Mouse (Mus musculus) left cerebral cortex, adult 11 months (tissue): ENCODE results near the gene Fabp1.

ENCODE experiments used
- DNase-seq: peaks from one replicate; pipeline ENCODE4 v3.0.0; 2022; ENCODE audit warnings: low spot score

Fabp1 gene

DNA sequence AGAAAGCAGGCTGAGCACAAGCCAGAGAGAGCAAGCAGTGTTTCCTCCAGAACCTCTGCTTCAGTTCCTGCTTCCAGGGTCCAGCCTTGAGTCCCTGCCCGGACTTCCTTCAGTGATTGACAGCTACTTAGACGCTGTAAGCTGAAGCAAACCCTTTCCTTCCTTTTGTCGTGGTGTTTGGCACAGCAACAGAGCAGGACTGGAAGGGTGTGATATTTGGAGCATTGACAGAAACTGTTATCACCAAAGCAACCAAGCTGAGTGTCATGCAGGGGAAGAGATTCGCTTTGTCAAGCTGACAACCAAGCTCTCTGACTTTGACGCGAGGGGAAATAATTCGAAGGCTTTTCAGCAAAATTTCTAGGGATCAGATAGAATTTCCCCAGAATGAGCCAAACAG is 12.3 kb downstream of the Fabp1 start:
- no peak for DNase-seq

DNA sequence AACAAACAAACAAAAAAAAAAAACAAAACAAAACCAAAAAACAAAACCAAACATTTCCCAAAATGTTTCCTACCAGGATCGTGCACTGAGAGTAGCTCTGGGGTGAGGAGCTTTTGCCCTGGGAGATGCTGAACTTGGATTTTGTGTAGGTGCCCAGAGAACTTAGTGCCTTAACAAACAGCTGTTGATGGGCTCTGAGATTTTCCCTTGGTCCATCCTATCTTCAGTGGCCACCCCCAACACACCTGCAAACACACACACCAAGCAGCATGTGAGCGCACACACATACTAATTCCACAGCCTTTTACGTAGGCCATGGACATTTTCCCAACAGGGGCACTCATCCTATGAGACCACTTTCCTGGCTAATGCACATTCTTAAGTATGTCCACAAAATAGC is 12.8 kb downstream of the Fabp1 start:
- DNase-seq: no peak

DNA sequence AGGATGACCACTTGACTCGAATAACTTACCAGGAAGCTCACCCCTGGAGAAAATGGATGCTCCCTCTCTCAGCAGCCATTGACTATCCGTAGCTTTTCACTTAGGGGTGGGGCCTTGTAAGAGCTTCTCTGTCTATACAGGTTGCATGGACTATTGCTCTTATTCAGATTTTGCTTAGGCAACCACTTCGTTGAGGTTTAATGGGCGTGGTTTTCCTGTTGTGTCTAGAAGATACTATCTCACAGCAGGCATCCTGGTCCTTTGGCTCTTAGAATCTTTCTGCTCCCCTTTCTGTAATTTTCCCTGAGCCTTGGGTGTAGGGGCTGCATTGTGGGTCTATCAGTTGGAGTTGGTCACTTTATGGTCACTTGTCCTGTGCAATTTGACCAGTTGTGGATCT is 21.9 kb downstream of the Fabp1 start:
- DNase-seq: no peak

DNA sequence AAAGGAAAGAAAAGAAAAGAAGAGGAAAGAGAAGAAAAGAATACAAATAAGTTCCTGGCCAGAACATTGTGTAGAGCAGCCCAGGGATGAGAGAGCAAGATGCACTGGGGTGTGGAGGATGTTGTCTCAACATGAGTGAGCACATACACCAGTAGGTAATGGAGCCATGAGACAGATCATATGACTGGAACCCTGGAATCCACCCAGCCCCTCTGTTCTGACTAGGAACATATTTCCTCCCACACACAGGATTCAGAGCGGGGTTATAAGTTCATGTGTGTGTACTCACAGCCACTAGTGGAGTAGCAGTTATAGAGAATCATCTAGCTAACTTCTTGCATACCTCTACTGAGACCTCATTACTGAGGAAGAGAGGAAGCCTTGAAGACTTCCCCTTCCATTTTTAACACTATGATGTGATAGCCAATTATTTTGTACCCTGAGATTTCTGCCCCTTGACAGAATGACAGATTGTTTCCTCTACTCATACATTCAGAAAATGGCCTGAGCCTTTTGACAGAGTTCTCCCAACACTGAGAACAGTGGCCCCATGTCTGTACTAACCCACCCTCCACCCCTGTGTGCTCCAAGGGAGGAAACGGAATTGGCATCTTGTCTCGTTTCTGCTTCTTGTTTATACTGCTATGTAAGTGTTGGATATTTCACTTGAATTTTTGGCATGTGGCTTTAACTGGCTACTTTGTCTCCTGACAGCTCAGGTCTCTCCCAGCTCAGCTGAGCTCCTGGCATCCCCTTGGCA is 24.7 kb downstream of the Fabp1 start:
- no peak for DNase-seq

DNA sequence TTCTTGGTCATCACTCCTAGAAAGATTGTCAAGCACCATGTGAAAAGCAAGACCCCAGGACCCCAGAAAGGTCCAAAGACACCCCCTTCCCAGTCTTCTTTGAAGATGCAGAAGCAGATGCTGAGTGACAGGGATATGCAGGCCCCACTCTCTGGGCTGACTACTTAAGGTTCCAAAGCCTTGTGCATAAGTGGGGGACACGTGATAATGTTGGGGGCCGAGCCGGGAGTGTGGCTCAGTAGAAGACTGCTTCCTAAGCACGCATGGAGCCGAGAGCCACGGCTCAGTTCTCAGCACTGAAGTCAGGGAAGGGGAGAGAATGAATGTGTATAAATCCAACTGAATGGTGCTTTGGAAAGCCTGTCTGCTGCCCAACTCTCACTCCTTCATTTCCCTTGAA is 26.9 kb downstream of the Fabp1 start:
- DNase-seq: no peak

DNA sequence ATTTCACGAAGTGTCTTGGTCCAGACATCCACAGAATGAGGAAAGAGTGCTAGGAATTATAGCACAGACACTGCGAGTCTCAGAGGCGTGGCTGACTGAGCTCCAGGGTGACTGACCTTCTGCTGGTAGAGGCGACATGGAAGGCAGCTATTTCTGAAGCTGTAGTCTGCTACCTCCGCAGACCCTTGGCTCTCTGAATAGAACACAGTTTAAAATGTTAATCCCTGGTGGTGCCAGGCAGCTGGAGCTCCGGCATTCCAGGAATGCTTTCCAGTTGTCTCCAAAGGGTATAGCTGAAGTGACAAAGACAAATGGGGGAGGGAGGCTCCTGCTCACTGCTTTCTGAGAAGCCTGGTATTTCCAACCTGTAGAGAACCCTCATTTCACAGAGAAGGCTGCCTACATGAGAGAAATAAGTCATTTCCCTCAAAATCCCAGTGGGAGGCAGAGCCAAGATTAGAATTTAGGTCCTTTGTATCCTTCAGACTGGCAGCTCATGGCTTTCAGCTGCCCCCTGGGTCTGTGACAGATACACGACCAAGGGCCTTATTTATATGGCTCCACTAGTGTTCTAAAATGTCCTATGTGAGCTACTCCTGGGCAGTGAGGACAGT is 27.6 kb downstream of the Fabp1 start:
- no peak for DNase-seq

DNA sequence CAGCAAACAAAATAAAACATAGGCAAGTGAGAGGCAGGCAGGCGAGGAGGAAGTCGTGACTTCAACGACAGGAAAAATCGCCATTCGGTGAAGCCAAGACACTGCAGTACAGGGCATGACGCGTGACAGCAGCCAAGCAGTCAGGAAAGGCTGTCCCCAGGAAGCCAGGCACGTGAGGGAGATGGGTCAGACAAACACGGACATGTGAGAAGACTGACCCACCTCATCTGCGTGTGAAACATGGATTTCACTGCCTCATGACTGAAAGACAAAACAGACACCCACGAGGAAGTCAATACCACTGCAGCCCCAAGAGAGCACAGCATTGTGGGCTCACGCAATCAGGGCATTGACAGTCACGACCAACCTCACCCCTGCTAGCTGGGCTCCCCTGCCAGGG is 35.5 kb downstream of the Fabp1 start:
- no peak for DNase-seq

DNA sequence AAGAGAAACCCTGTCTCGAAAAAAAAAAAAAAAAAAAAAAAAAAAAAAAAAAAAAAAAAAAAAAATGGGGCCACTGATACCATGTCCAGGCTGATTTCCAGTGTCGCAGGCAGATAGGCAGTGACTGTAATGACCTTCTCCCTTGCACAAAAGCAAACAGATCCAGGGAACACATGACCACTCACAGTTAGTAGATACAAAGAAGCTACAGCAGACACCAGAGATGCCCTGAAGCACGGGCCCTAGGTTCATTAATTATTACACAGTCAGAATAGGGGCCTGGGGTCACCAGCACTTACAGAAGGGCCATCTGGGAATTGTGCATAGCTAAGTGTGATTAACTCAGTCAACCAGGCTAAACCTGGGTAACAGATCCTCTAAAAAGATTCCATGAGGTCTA is 36.3 kb downstream of the Fabp1 start:
- DNase-seq: no peak

DNA sequence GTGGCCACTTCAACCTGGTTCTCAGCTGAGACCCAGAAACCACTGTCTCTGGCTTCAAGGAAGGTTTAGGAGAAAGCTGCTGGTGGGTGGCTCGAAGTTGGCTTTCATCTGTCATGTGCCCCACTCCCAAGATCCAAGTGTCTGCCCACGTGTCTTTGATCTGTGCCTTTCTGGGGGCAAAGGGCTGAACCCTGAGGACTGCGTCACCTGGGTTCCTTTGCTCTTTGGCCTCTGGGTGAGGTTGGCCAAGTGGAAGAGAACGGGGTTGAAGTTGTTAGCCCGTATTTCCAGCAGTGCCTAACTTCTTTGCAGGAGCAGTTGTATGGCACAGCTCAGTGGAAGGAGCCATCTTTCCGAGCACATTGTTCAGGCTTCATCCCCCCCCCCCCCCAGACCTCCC is 36.9 kb downstream of the Fabp1 start:
- DNase-seq: no peak

DNA sequence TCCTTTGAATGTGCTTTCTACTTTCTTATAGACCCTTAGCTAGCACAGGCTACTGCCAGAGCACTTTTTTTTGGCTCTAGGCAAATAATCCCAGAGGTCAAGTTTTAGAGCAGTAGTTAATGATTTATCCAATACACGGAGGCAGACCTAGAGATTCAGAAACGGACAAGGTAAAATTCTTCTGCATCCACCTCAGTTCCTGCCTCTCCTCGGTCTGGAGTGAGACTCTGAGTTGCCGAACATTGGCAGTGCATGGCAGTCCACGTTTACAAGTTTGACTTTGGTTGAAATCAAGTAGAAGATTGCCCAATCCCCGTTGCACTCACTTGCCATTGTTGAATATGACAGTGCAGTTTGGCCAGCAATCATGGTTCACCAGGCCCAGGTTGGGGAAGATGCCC is 37.4 kb downstream of the Fabp1 start:
- DNase-seq: no peak

DNA sequence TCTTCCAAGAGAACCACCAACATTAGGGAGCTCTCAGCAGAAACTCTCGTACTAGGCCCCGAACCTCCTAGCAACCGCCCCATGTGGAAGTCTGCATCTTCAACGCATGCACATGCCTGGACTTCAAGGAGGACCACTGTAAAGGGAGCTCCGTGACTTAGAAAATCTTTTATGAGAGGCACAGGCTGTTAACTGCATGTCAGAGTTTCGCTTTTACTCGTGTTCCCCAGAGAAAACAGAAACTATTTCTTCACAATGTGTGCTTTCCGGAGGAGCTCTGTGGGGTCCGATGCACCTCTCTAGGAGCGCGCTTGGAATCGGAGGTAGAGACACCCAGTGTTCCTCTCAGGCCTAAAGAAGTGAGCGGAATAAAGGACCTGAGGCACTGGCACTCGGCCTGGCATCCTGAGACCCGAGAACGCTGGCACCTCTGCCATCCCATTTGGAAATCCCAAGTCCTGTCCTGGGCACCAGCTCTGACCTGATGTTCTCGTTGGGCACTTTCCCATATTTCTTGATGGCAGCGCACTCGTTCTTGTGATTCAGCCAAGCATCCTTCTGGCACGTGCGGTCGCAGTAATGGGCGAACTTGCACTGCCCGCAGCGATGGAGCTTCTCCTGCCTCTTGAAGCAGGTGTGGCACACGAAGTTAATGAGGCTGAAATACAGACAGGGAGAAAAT is 39.6 kb downstream of the Fabp1 start:
- DNase-seq: no peak

DNA sequence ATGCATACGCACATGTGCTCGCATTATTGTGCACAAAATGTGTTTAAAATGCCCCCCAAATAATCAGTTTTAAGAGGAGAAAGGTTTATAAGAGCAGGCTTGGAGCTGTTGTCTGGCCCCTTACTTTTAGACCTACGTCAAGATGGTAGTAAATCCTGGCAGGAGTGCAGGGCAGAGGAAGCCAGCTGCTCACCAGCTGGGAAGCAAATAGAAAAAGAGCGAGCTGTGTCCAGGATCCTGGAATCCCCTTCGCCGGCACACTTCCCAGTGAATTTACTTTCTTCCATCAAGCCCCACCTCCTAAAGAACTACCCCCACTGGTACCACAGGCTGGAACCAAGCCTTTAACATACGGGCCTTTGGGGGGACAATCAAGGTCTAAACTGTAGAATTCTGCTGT is 41.2 kb downstream of the Fabp1 start:
- DNase-seq: no peak

DNA sequence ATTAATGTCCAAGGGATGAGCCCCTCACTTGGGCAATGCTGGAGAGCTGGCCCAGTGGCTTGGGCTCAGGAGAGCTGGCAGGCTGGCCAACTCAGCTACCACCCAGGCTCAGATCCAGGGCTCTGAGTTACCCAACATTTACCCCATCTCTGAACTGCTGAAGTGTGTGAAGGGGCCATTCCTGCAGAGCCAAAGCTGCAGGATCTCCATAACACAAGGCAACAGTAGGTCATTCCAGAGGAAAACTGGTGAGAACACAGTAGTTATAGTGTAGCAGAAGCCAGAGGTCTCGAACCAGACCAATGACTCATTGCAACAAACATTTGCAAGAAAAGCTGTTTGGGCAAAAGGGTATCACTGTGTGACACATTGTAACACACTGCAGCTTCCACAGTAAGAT is 43.2 kb downstream of the Fabp1 start:
- DNase-seq: no peak

DNA sequence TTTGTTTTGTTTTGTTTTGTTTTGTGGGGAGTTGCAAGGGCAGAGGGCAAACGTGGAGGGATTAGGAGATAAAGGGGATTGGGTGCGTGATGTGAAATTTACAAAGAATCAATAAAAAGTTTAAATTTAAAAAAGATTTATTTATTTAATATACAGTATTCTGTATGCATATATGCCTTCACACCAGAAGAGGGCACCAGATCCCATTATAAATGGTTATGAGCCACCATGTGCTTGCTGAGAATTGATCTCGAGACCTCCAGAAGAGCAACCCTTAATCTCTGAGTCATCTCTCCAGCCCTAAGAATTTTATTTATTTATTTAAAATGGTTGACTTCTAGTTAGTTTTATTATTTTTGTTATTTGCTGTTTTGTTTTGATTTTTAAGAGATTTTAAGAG is 43.6 kb downstream of the Fabp1 start:
- no peak for DNase-seq

DNA sequence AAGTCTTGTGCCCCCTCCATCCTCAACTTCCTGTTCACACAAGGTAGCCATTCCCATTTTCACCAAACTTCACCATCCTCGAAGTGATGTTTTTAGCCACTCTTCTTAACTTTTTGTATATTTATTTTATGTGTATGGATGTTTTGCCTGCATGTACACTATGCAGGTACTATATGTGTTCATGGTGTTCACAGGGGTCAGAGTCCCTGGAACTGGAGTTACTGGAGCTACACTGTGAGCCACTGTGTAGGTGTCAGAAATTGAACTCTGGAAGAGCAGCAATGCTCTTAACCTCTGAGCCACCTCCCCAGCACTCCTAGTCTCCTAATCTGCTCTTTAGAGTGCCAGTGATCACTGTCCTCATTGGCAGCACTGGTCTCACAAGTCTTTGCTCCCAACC is 48.8 kb downstream of the Fabp1 start:
- no peak for DNase-seq

DNA sequence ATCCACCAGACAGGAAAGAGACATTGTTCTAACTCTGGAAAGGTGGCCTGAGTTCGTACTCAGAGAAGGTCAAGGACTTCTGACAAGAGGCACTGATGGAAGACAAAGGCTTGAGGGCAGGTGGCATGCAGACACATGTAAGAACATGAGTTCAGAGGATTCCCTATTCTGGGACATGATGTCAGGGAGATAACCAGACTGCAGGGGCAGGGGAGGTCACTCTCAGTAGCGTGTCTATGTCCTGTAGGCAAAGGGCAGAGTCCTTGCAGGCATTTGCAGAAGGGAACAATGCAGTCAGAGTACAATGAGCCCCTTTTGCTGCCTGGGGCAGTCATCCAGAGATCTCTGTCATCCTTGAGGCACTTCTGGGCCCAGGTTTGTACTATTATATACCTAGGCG is 50.0 kb downstream of the Fabp1 start:
- DNase-seq: no peak

DNA sequence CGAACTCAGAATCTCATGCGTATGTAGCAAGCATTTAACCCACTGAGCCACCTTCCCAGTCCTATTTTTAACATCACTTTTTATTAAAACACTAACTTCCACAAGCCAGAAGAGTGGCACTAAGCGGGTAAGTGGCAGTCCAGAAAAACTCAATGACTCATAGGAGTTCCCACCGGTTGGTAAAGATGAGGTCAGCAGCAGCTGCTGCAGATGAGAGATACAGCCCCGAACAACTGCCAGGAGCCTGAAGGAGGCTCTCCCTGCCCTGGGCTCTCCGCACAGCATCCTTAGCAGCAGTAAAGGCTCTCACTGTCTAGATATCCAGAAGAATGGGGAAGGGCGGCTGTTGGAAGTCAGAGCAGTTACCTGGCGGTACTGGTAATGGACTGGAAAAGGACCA is 51.3 kb downstream of the Fabp1 start:
- no peak for DNase-seq

DNA sequence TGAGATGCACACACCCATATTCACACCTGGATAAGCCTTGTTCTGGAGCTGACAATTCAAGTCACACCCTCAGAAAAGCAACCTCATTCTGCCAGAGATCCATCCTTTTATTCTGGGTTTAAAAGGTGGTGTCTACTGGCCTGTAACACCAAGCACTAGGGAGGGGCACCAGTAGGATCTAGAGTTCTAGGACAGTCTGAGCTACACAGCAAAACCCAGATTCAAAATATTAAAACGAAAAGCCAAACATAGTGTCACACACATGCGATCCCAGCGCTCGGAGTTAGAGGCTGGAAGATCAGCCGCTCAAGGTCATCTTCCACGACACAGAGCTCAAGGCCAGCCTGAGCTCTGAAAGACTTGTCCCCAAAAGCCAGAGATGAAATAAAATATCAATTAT is 54.8 kb downstream of the Fabp1 start:
- DNase-seq: no peak
